Mouse (Mus musculus): ENCODE measurements around the gene Traf3. TPM values are rescaled to one million over a fixed set of nuclear protein-coding genes. Genes with fewer than 3 reads are reported as not detected.

The Traf3 gene
- 12.7 TPM for polyA plus RNA-seq (2014; fragmentation: Illumina TruSeq; extraction: RNeasy Lipid Tissue Mini Kit (QIAGEN cat#74804); ENCODE audit: low read depth, low replicate concordance)

GRCm38 (mm10) chr12:111165831-111166591 lies at the start of gene Traf3:
Gene Traf3 (plus strand): TSS chr12:111166370.

GRCm38 (mm10) chr12:111184476-111184875 lies 18.3 kb downstream of the Traf3 start, which contains the start of gene 4930595D18Rik:
Gene 4930595D18Rik (minus strand): TSS chr12:111184491.

GRCm38 (mm10) chr12:111270629-111271277 lies 104.6 kb downstream of the Traf3 start, which contains the start of gene Amn:
Gene Amn (plus strand): TSS chr12:111271095.

Other genes with a start within 250 kb of the Traf3 start
- gene Ankrd9, start 187.3 kb upstream of the Traf3 start, polyA plus RNA-seq (2014; fragmentation: Illumina TruSeq; extraction: RNeasy Lipid Tissue Mini Kit (QIAGEN cat#74804); ENCODE audit: low read depth, low replicate concordance), result not detected
- gene Rcor1, start 127.0 kb upstream of the Traf3 start, polyA plus RNA-seq (2014; fragmentation: Illumina TruSeq; extraction: RNeasy Lipid Tissue Mini Kit (QIAGEN cat#74804); ENCODE audit: low read depth, low replicate concordance), result 48.8 TPM
- not detected for gene 4930595D18Rik, start 18.1 kb downstream of the Traf3 start, polyA plus RNA-seq (2014; fragmentation: Illumina TruSeq; extraction: RNeasy Lipid Tissue Mini Kit (QIAGEN cat#74804); ENCODE audit: low read depth, low replicate concordance)
- not detected for gene Amn, start 104.7 kb downstream of the Traf3 start, polyA plus RNA-seq (2014; fragmentation: Illumina TruSeq; extraction: RNeasy Lipid Tissue Mini Kit (QIAGEN cat#74804); ENCODE audit: low read depth, low replicate concordance)
- gene Cdc42bpb, start 211.3 kb downstream of the Traf3 start, polyA plus RNA-seq (2014; fragmentation: Illumina TruSeq; extraction: RNeasy Lipid Tissue Mini Kit (QIAGEN cat#74804); ENCODE audit: low read depth, low replicate concordance), result 9.1 TPM
- gene Lbhd2, start 240.4 kb downstream of the Traf3 start, polyA plus RNA-seq (2014; fragmentation: Illumina TruSeq; extraction: RNeasy Lipid Tissue Mini Kit (QIAGEN cat#74804); ENCODE audit: low read depth, low replicate concordance), result not detected